Mouse (Mus musculus) limb, embryonic 15.5 days (tissue): ENCODE results near the gene Fgfr2. TPM values are rescaled to one million over a fixed set of nuclear protein-coding genes. Genes with fewer than 3 reads are reported as not detected.

Experiments
- ATAC-seq: fragments of 200-750 bp; cut with Nextera tagmentation; 2 replicates; pipeline ENCODE4 v1.8.0; 2017; ENCODE audit warnings: low read depth, moderate TSS enrichment; ENCODE audit not compliant: insufficient number of reproducible peaks, low FRiP score, low TSS enrichment
- H3K27ac ChIP-seq: fragments of 300-500 bp; sonication (generic); 2 replicates; pipeline ENCODE4 v1.5.1; 2015; ENCODE audit warnings: moderate library complexity, mild to moderate bottlenecking, inconsistent platforms
- H3K27me3 ChIP-seq: fragments of 300-500 bp; sonication (generic); 2 replicates; pipeline ENCODE4 v1.6.1; 2015; ENCODE audit warnings: inconsistent platforms
- H3K36me3 ChIP-seq: fragments of 300-500 bp; sonication (generic); 2 replicates; pipeline ENCODE4 v1.6.1; 2015; ENCODE audit warnings: inconsistent platforms
- H3K4me1 ChIP-seq: fragments of 300-500 bp; sonication (generic); 2 replicates; pipeline ENCODE4 v1.6.1; 2015; ENCODE audit warnings: inconsistent platforms
- H3K4me2 ChIP-seq: fragments of 300-500 bp; sonication (generic); 2 replicates; pipeline ENCODE4 v1.6.1; 2015; ENCODE audit warnings: mild to moderate bottlenecking, inconsistent platforms
- H3K4me3 ChIP-seq: fragments of 300-500 bp; sonication (generic); 2 replicates; pipeline ENCODE4 v1.5.1; 2015; ENCODE audit warnings: mild to moderate bottlenecking, inconsistent platforms
- H3K9ac ChIP-seq: fragments of 300-500 bp; sonication (generic); 2 replicates; pipeline ENCODE4 v1.6.1; 2015; ENCODE audit warnings: inconsistent platforms
- H3K9me3 ChIP-seq: fragments of 300-500 bp; sonication (generic); 2 replicates; pipeline ENCODE4 v1.6.1; 2016; ENCODE audit warnings: inconsistent platforms
- WGBS: fragments of 180-500 bp; shearing (Covaris S2); methylation state at CpG from one replicate; pipeline ENCODE4 v1.1.7; 2015; 5-methylcytosine and 5-hydroxymethylcytosine counted together
- polyA plus RNA-seq: library from polyadenylated mRNA; unstranded; fragments of >200 nt; fragmentation: Nextera tagmentation; extraction: Ambion mirVana; gene quantifications from 2 replicates; pipeline ENCODE4 v1.2.1, GENCODE M21; 2015

The Fgfr2 gene
- polyA plus RNA-seq, 1 experiment from 2014 or later: 101 TPM

GRCm38 (mm10) chr7:130797524-130797923, 2325.6 kb downstream of the Fgfr2 start:
- no peaks in the 10 kb centered on the region for H3K9me3 ChIP-seq
- 0 out of 2 replicates have a peak, but pooled peaks cover 3% of the 10 kb centered on the region for H3K4me1 ChIP-seq
- no peak for ATAC-seq
- H3K27ac ChIP-seq: no peak overlapping the region
- no peaks in the 10 kb centered on the region for H3K36me3 ChIP-seq
- no peak overlapping the region for H3K4me3 ChIP-seq
- H3K27me3 ChIP-seq: no peaks in the 10 kb centered on the region
- H3K9ac ChIP-seq: no peak overlapping the region
- 91% methylated on average over 6 of the region's 6 CpGs for WGBS
- H3K4me2 ChIP-seq: no peak overlapping the region

- H3K9me3 ChIP-seq: no peaks in the 10 kb centered on the region
- H3K27me3 ChIP-seq: no peaks in the 10 kb centered on the region
- ATAC-seq: no peak
- H3K27ac ChIP-seq: no peak overlapping the region
- WGBS: 66% methylated on average over 8 of the region's 8 CpGs
- no peaks in the 10 kb centered on the region for H3K36me3 ChIP-seq
- 0 out of 2 replicates have a peak, but pooled peaks cover 3% of the 10 kb centered on the region for H3K4me1 ChIP-seq
- H3K9ac ChIP-seq: no peak overlapping the region
- H3K4me3 ChIP-seq: no peak overlapping the region
- no peak overlapping the region for H3K4me2 ChIP-seq
These were observed 2326.4 kb downstream of the Fgfr2 start for GRCm38 (mm10) chr7:130796786-130797185.

- no peaks in the 10 kb centered on the region for H3K36me3 ChIP-seq
- no peak overlapping the region for H3K4me3 ChIP-seq
- no peak overlapping the region for H3K4me2 ChIP-seq
- WGBS: 53% methylated on average over 9 of the region's 9 CpGs
- H3K9ac ChIP-seq: no peak overlapping the region
- no peak overlapping the region for H3K27ac ChIP-seq
- 0 out of 2 replicates have a peak, but pooled peaks cover 3% of the 10 kb centered on the region for H3K4me1 ChIP-seq
- no peaks in the 10 kb centered on the region for H3K27me3 ChIP-seq
- no peaks in the 10 kb centered on the region for H3K9me3 ChIP-seq
- ATAC-seq: no peak
These were observed 2329.5 kb downstream of the Fgfr2 start for GRCm38 (mm10) chr7:130793671-130794070.

- WGBS: 83% methylated on average over 7 of the region's 7 CpGs
- ATAC-seq: no peak
These were observed 2333.7 kb downstream of the Fgfr2 start for GRCm38 (mm10) chr7:130789456-130789855.

GRCm38 (mm10) chr7:130788950-130789349, 2334.2 kb downstream of the Fgfr2 start:
- Histone ChIP-seq H3K27ac (no peak overlapping the region), H3K4me3 (no peak overlapping the region), H3K9ac (no peak overlapping the region), H3K36me3 (no peaks in the 10 kb centered on the region), H3K27me3 (no peaks in the 10 kb centered on the region), H3K4me2 (no peak overlapping the region), H3K4me1 (peaks cover 14% of the 10 kb centered on the region), H3K9me3 (no peaks in the 10 kb centered on the region)
- ATAC-seq: no peak
- WGBS: 70% methylated on average over 3 of the region's 3 CpGs

More at GRCm38 (mm10) chr7:130789456-130789855, 2333.7 kb downstream of the Fgfr2 start:
- no peaks in the 10 kb centered on the region for H3K27me3 ChIP-seq
- no peaks in the 10 kb centered on the region for H3K9me3 ChIP-seq
- H3K4me2 ChIP-seq: no peak overlapping the region
- peaks cover 14% of the 10 kb centered on the region for H3K4me1 ChIP-seq
- no peaks in the 10 kb centered on the region for H3K36me3 ChIP-seq
- no peak overlapping the region for H3K27ac ChIP-seq
- H3K9ac ChIP-seq: no peak overlapping the region
- no peak overlapping the region for H3K4me3 ChIP-seq

GRCm38 (mm10) chr7:130787537-130787936, 2335.6 kb downstream of the Fgfr2 start:
- no peaks in the 10 kb centered on the region for H3K36me3 ChIP-seq
- WGBS: 96% methylated on average over 4 of the region's 4 CpGs
- H3K4me1 ChIP-seq: peaks cover 14% of the 10 kb centered on the region
- no peaks in the 10 kb centered on the region for H3K27me3 ChIP-seq
- H3K4me3 ChIP-seq: no peak overlapping the region
- H3K27ac ChIP-seq: no peak overlapping the region
- H3K4me2 ChIP-seq: no peak overlapping the region
- no peak overlapping the region for H3K9ac ChIP-seq
- H3K9me3 ChIP-seq: no peaks in the 10 kb centered on the region
- ATAC-seq: no peak

- WGBS: 66% methylated on average over 5 of the region's 5 CpGs
- H3K9me3 ChIP-seq: no peaks in the 10 kb centered on the region
- ATAC-seq: no peak
These were observed 2336.4 kb downstream of the Fgfr2 start for GRCm38 (mm10) chr7:130786708-130787107.

GRCm38 (mm10) chr7:130785923-130786575, 2337.1 kb downstream of the Fgfr2 start:
- Histone ChIP-seq H3K4me2 (no peak overlapping the region), H3K9ac (no peak overlapping the region), H3K4me3 (no peak overlapping the region), H3K27me3 (no peaks in the 10 kb centered on the region), H3K4me1 (peaks cover 14% of the 10 kb centered on the region), H3K27ac (no peak overlapping the region), H3K36me3 (no peaks in the 10 kb centered on the region), H3K9me3 (no peaks in the 10 kb centered on the region)
- no peak for ATAC-seq
- WGBS: 64% methylated on average over 12 of the region's 12 CpGs

More at GRCm38 (mm10) chr7:130786708-130787107, 2336.4 kb downstream of the Fgfr2 start:
- Histone ChIP-seq H3K4me3 (no peak overlapping the region), H3K27ac (no peak overlapping the region), H3K4me2 (no peak overlapping the region), H3K9ac (no peak overlapping the region), H3K36me3 (no peaks in the 10 kb centered on the region), H3K27me3 (no peaks in the 10 kb centered on the region), H3K4me1 (peaks cover 14% of the 10 kb centered on the region)

GRCm38 (mm10) chr7:130782501-130783050, 2340.6 kb downstream of the Fgfr2 start:
- no peak for ATAC-seq

GRCm38 (mm10) chr7:130780866-130781419, 2342.2 kb downstream of the Fgfr2 start:
- H3K9ac ChIP-seq: no peak overlapping the region
- no peaks in the 10 kb centered on the region for H3K36me3 ChIP-seq
- no peak overlapping the region for H3K4me2 ChIP-seq
- no peaks in the 10 kb centered on the region for H3K27me3 ChIP-seq
- peaks cover 1% of the 10 kb centered on the region for H3K4me1 ChIP-seq
- no peak overlapping the region for H3K27ac ChIP-seq
- ATAC-seq: no peak
- whole genome bisulfite sequencing: 61% methylated on average over 5 of the region's 5 CpGs
- no peaks in the 10 kb centered on the region for H3K9me3 ChIP-seq
- H3K4me3 ChIP-seq: no peak overlapping the region

More at GRCm38 (mm10) chr7:130782501-130783050, 2340.6 kb downstream of the Fgfr2 start:
- WGBS: 72% methylated on average over 5 of the region's 5 CpGs
- no peaks in the 10 kb centered on the region for H3K9me3 ChIP-seq
- H3K4me1 ChIP-seq: peaks cover 14% of the 10 kb centered on the region
- H3K36me3 ChIP-seq: no peaks in the 10 kb centered on the region
- no peak overlapping the region for H3K9ac ChIP-seq
- H3K4me2 ChIP-seq: no peak overlapping the region
- no peaks in the 10 kb centered on the region for H3K27me3 ChIP-seq
- no peak overlapping the region for H3K4me3 ChIP-seq
- H3K27ac ChIP-seq: no peak overlapping the region

- no peak for ATAC-seq
- H3K4me1 ChIP-seq: 0 out of 2 replicates have a peak, but pooled peaks cover 2% of the 10 kb centered on the region
These were observed 2349.1 kb downstream of the Fgfr2 start, which contains the start of gene Btbd16 for GRCm38 (mm10) chr7:130773914-130774630. Gene Btbd16 (plus strand): TSS chr7:130774069.

More at GRCm38 (mm10) chr7:130773914-130774630, 2349.1 kb downstream of the Fgfr2 start, which contains the start of gene Btbd16:
- Histone ChIP-seq H3K9ac (no peak within 1 kb of the TSS), H3K4me2 (no peak within 1 kb of the TSS), H3K9me3 (no peaks in the 10 kb centered on the region), H3K27me3 (no peaks in the 10 kb centered on the region), H3K27ac (no peak within 1 kb of the TSS), H3K36me3 (no peaks in the 10 kb centered on the region), H3K4me3 (no peak within 1 kb of the TSS)
- 66% methylated on average over 9 of the region's 9 CpGs for WGBS
